Mouse (Mus musculus): ENCODE measurements around the gene Arhgdig.

DNA sequence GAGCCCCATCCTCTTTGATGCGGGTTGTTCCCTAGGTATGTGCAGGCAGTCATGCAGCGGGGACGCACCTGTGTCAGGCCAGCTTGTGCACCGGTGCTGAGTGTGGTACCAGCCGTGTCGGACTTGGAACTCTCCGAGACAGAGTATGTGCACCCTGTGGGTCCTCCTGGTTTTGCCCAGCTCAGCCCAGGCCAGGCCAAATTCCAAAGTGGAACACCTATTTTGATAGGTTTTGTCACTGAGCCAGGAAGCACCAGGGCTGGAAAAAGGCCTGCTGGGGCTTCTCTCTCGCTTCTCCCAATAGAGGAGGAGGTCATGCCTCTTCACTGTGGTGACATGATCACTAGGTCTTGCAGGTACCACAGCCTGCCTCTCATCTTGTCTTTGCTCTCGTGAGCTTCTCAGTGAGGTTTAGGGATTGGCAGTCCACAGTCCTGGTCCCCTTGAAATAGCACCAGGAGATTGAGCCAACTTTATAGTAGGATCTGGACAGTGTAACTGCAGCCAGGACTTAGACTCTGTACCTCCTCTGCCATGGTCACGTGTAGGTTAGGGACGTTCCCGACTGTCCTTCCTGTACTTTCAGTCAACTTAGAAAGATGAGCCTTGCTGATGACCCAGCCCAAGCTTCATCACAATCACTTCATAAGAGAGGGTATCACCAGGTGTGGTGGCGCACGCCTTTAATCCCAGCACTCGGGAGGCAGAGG is 14.9 kb downstream of the Arhgdig start:
- no peak for TF ChIP-seq POLR2A (IDR thresholded peaks at IDR 0.05; ENCODE audit: insufficient read length, low read depth)
- no peak for TF ChIP-seq TCF12 (IDR thresholded peaks at IDR 0.05; ENCODE audit: insufficient read depth, poor library complexity, severe bottlenecking)
- no peak for TF ChIP-seq E2F4 (IDR thresholded peaks at IDR 0.05; ENCODE audit: insufficient read depth)
- TF ChIP-seq USF1 (IDR thresholded peaks at IDR 0.05; ENCODE audit: low read depth): no peak
- TF ChIP-seq MAX (IDR thresholded peaks at IDR 0.05; ENCODE audit: low read depth): no peak
- TF ChIP-seq CEBPB (IDR thresholded peaks at IDR 0.05; ENCODE audit: insufficient read depth, poor library complexity, severe bottlenecking): no peak
- no peak for TF ChIP-seq POLR2AphosphoS2 (IDR thresholded peaks at IDR 0.05; ENCODE audit: insufficient read length, low read depth)
- TF ChIP-seq MYOG (IDR thresholded peaks at IDR 0.05; ENCODE audit: control insufficient read depth in 1 of 3, insufficient read depth in 1 of 3, insufficient read length in 2 of 3, low read depth in 2 of 3): no peak
- TF ChIP-seq TCF3 (IDR thresholded peaks at IDR 0.05; ENCODE audit: insufficient read length, low read depth): no peak
- TF ChIP-seq MYOD1 (IDR thresholded peaks at IDR 0.05; ENCODE audit: control insufficient read depth in 1 of 3, insufficient read length in 2 of 3, low read depth in 2 of 3): no peak

All from myocyte (in vitro differentiated cells).